Mouse (Mus musculus) cerebellum, adult 2 months (tissue): ENCODE results near the gene Tpk1. TPM values are rescaled to one million over a fixed set of nuclear protein-coding genes. Genes with fewer than 3 reads are reported as not detected.

Source experiments
- DNase-seq, 2 experiments: peaks; one replicate each; pipeline ENCODE4 v3.0.0; 2021
- H3K27ac ChIP-seq: fragments of 200-500 bp; 2 replicates; pipeline ENCODE4 v1.5.1; 2012; ENCODE audit warnings: low read length, control low read depth, inconsistent platforms; ENCODE audit not compliant: insufficient read depth
- H3K27me3 ChIP-seq: fragments of 200-500 bp; 2 replicates; pipeline ENCODE4 v1.6.1; 2012; ENCODE audit warnings: inconsistent platforms, mild to moderate bottlenecking, low read length, moderate library complexity; ENCODE audit not compliant: control insufficient read depth, insufficient read depth
- H3K4me1 ChIP-seq: fragments of 200-500 bp; 2 replicates; pipeline ENCODE4 v1.6.1; 2011; ENCODE audit warnings: low read length; ENCODE audit not compliant: control insufficient read depth, insufficient read depth
- H3K4me3 ChIP-seq: fragments of 200-500 bp; replicated peaks from 2 replicates; pipeline ENCODE3; 2011; ENCODE audit warnings: mild to moderate bottlenecking, low read depth, low read length, control low read depth; ENCODE audit not compliant: insufficient read depth
- CTCF ChIP-seq: fragments of 200-500 bp; IDR thresholded peaks from 2 replicates; pipeline ENCODE4 v1.5.1; 2011; ENCODE audit warnings: low read depth, mild to moderate bottlenecking, control low read depth, low read length, moderate library complexity, borderline replicate concordance; ENCODE audit not compliant: insufficient read depth
- POLR2A ChIP-seq: fragments of 200-500 bp; IDR thresholded peaks from 2 replicates; pipeline ENCODE4 v1.6.1; 2011; ENCODE audit warnings: low read length, control low read depth, borderline replicate concordance; ENCODE audit not compliant: insufficient read depth
- WGBS: fragments of 180-500 bp; shearing (Covaris S2); methylation state at CpG from one replicate; pipeline ENCODE4 v1.1.7; 2018; 5-methylcytosine and 5-hydroxymethylcytosine counted together
- polyA plus RNA-seq: library from polyadenylated mRNA; depleted of rRNA; stranded (reverse); fragments of >200 nt; gene quantifications from 2 replicates; pipeline ENCODE4 v1.2.3, GENCODE M21; 2012

Gene Tpk1
- polyA plus RNA-seq, 1 experiment: 5.0 TPM

GRCm38 (mm10) chr6:43468821-43469594 lies 197.1 kb downstream of the Tpk1 start:
- Histone ChIP-seq H3K27me3 (no peaks in the 10 kb centered on the region), H3K4me3 (no peak overlapping the region), H3K4me1 (no peaks in the 10 kb centered on the region), H3K27ac (no peak overlapping the region)
- no peak for DNase-seq
- WGBS: 84% methylated on average over 10 of the region's 10 CpGs
- TF ChIP-seq CTCF: no peak
- TF ChIP-seq POLR2A: no peak

DNA sequence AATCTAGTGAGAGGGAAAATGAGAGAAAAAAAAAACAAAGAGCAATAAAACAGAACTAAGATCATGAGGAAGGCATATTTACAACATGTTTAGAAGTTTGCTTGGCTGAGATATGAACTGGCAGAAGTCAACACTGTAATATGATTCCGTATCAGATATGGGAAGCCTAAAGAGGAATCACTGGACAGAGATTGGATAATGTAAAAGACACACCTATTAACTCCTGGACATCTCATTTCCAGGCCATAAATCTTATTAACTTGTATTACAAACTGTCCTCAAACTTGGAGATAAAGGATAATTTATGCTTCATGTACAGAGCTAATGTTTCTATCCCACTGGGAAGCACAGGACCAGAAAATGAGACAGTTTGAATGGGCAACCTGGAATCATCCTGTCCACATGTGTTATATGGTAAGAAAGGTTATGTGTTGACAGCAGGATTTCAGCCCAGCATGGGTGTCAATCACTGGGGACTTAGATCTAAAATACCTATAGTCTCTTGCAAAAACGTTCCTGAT lies 203.2 kb downstream of the Tpk1 start:
- WGBS: 68% methylated on average over 2 of the region's 2 CpGs
- Histone ChIP-seq H3K27ac (no peak overlapping the region), H3K4me1 (no peaks in the 10 kb centered on the region), H3K4me3 (no peak overlapping the region), H3K27me3 (no peaks in the 10 kb centered on the region)
- TF ChIP-seq POLR2A (no peak), CTCF (no peak)
- DNase-seq: no peak

GRCm38 (mm10) chr6:43462189-43462848 lies 203.8 kb downstream of the Tpk1 start:
- DNase-seq: no peak
- Histone ChIP-seq H3K4me1 (no peaks in the 10 kb centered on the region), H3K27me3 (no peaks in the 10 kb centered on the region), H3K27ac (no peak overlapping the region), H3K4me3 (no peak overlapping the region)
- WGBS: 60% methylated on average over 2 of the region's 2 CpGs
- TF ChIP-seq CTCF: no peak
- TF ChIP-seq POLR2A: no peak

- Histone ChIP-seq H3K27me3 (no peaks in the 10 kb centered on the region), H3K4me1 (no peaks in the 10 kb centered on the region), H3K4me3 (no peak overlapping the region), H3K27ac (no peak overlapping the region)
- 80% methylated on average over 2 of the region's 2 CpGs for WGBS
- TF ChIP-seq POLR2A (no peak), CTCF (no peak)
- DNase-seq: no peak
These were observed 207.0 kb downstream of the Tpk1 start for GRCm38 (mm10) chr6:43459082-43459481.

GRCm38 (mm10) chr6:43457989-43458388 lies 208.1 kb downstream of the Tpk1 start:
- Histone ChIP-seq H3K27ac (no peak overlapping the region), H3K4me3 (no peak overlapping the region), H3K27me3 (no peaks in the 10 kb centered on the region), H3K4me1 (no peaks in the 10 kb centered on the region)
- DNase-seq: no peak
- WGBS: 74% methylated on average over 2 of the region's 2 CpGs
- TF ChIP-seq POLR2A: no peak
- TF ChIP-seq CTCF: no peak

GRCm38 (mm10) chr6:43449498-43449897 lies 216.6 kb downstream of the Tpk1 start:
- Histone ChIP-seq H3K4me3 (no peak overlapping the region), H3K27ac (no peak overlapping the region; the same call in 1 of the 2 replicates), H3K4me1 (peaks cover 11% of the 10 kb centered on the region; the same call in 1 of the 2 replicates), H3K27me3 (no peaks in the 10 kb centered on the region)
- no peak for TF ChIP-seq CTCF
- peak; percentile 37; the same call in 1 of the 2 replicates for TF ChIP-seq POLR2A
- 2% methylated on average over 2 of the region's 2 CpGs for WGBS
- DNase-seq: peak; percentile 66 to 90

DNA sequence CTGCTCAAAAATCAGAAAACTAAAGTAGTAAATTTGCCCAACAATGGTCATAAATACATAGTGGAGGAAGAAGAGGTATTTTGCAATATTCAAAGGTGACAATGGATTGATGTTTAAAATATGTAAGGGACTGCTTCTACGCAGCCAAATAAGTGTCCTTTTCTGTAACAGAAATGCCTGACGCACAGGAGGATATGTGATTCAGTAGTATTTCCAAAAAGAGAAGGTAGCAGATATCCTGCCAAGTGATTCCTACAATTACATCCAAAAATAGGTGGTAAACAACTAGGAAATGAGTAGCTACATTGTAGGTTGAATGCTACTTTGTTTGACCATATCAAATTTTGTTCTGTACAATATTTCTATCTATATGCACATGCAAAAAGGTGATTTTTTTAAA lies 220.2 kb downstream of the Tpk1 start:
- peak in 1 of 2 experiments; percentile 70 for DNase-seq
- Histone ChIP-seq H3K4me1 (peaks cover 11% of the 10 kb centered on the region; the same call in 1 of the 2 replicates), H3K4me3 (no peak overlapping the region), H3K27me3 (no peaks in the 10 kb centered on the region), H3K27ac (no peak overlapping the region)
- 24% methylated on average over 2 of the region's 2 CpGs for WGBS
- TF ChIP-seq POLR2A: no peak
- TF ChIP-seq CTCF: no peak

DNA sequence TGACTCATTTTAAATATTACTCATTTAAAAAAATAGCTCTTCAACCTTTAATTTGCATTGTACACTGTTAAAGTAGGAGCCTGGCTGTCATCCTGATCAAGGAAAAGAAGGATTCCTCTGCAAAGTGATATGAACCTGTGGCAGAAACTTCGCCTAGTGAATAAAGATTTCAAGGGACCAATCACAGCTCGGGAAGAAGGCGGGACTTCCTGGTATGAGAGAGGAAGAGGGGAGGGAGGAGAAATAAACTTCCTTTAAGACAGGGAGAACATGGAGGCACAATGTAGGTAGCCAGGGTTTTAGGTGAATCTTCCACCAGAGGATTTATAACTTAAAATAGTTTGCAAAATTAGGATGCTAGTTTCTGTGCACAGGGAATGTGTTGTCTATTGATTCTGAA lies 223.9 kb downstream of the Tpk1 start:
- H3K4me3 ChIP-seq: no peak overlapping the region
- no peak overlapping the region for H3K27ac ChIP-seq
- no peak for TF ChIP-seq CTCF
- no peak for TF ChIP-seq POLR2A
- H3K27me3 ChIP-seq: no peaks in the 10 kb centered on the region
- peaks cover 11% of the 10 kb centered on the region; the same call in 1 of the 2 replicates for H3K4me1 ChIP-seq
- no peak for DNase-seq
- WGBS: 96% methylated on average over 3 of the region's 3 CpGs
